ENCODE assay signal across 20 mouse cellular contexts in genomic region chr13:92706342-92707061, GRCm38 (mm10).
DNase-seq lines count a peak whose midpoint lies in the region; ATAC-seq and TF ChIP-seq lines count a peak whose summit lies in the region.
"Had no signal": no experiment of that assay in that cellular context is flagged by ENCODE, and none has a peak within 500 bp of the region (broad histone marks: within the 10 kb centered on the region; RNA-seq: fewer than 3 reads in every experiment).

No protein-coding gene starts in this region.

- TF ChIP-seq POLR2A in liver, adult 2 months (IDR thresholded peaks at IDR 0.05; ENCODE audit: extremely low read depth, insufficient read depth, low read length) = no peak

- H3K9ac ChIP-seq in liver, adult 2 months (ENCODE audit: low read depth, low read length) = no peak overlapping the region
- H3K9ac ChIP-seq in neural tube, embryonic 15.5 days (replicated peaks) = no peak overlapping the region
- H3K9ac ChIP-seq in liver, embryonic 13.5 days = no peak overlapping the region
- H3K9ac ChIP-seq: forebrain, embryonic 15.5 days; heart, embryonic 15.5 days; hindbrain, embryonic 13.5 days had no signal

- H3K4me1 ChIP-seq in liver, adult 2 months (ENCODE audit: control insufficient read depth, insufficient read depth, low read length) = peaks cover 7% of the 10 kb centered on the region
- H3K4me1 ChIP-seq in neural tube, embryonic 15.5 days = peaks cover 14% of the 10 kb centered on the region; the same call in 1 of the 2 replicates
- H3K4me1 ChIP-seq in liver, embryonic 13.5 days (replicated peaks) = peaks cover 6% of the 10 kb centered on the region; the same call in 1 of the 2 replicates
- H3K4me1 ChIP-seq: forebrain, embryonic 15.5 days had no signal

- 18% methylated on average over 9 of the region's 9 CpGs for WGBS in liver, adult 2 months
- WGBS in neural tube, embryonic 15.5 days = 92% methylated on average over 9 of the region's 9 CpGs
- 85% methylated on average over 9 of the region's 9 CpGs for WGBS in liver, embryonic 13.5 days (ENCODE audit: insufficient replicate concordance)

- 0 out of 2 replicates have a peak, but pooled peaks cover 1% of the 10 kb centered on the region for H3K36me3 ChIP-seq in liver, adult 2 months (ENCODE audit: control insufficient read depth, insufficient read depth, low read length)
- peaks cover 36% of the 10 kb centered on the region for H3K36me3 ChIP-seq in neural tube, embryonic 15.5 days
- peaks cover 88% of the 10 kb centered on the region for H3K36me3 ChIP-seq in liver, embryonic 13.5 days

- H3K4me3 ChIP-seq in liver, adult 2 months (ENCODE audit: insufficient read depth, low read depth, low read length) = no peak overlapping the region
- H3K4me3 ChIP-seq in neural tube, embryonic 15.5 days (replicated peaks) = no peak overlapping the region
- H3K4me3 ChIP-seq in liver, embryonic 13.5 days (replicated peaks) = no peak overlapping the region
- H3K4me3 ChIP-seq: embryonic facial prominence, embryonic 10.5 days; forebrain, embryonic 15.5 days; heart, adult 2 months; heart, embryonic 15.5 days; hindbrain, embryonic 13.5 days; left cerebral cortex, adult 2 months had no signal

- no peak for ATAC-seq in neural tube, embryonic 15.5 days (ENCODE audit: low FRiP score)
- ATAC-seq in liver, embryonic 13.5 days (ENCODE audit: low read depth) = peak; percentile 62
- no peak for ATAC-seq in inflammation-experienced regulatory T-cells, adult 6 months
- ATAC-seq: CD4-positive, CD25-positive, alpha-beta regulatory T cell, adult 4 months; forebrain, embryonic 15.5 days had no signal

- no peak for TF ChIP-seq CTCF in liver, adult 2 months (IDR thresholded peaks at IDR 0.05; ENCODE audit: low read depth, low read length)

- peak overlapping the region; percentile 66 for H3K27ac ChIP-seq in liver, adult 2 months (replicated peaks; ENCODE audit: insufficient read depth, low read depth, low read length)
- H3K27ac ChIP-seq in neural tube, embryonic 15.5 days (replicated peaks) = no peak overlapping the region
- peak overlapping the region; percentile 51; the same call in 1 of the 2 replicates for H3K27ac ChIP-seq in liver, embryonic 13.5 days
- H3K27ac ChIP-seq: embryonic facial prominence, embryonic 10.5 days; forebrain, embryonic 15.5 days; heart, adult 2 months; heart, embryonic 15.5 days; hindbrain, embryonic 13.5 days; left cerebral cortex, adult 2 months had no signal

- H3K27me3 ChIP-seq in liver, adult 2 months (ENCODE audit: control insufficient read depth, insufficient read depth, low read length) = no peaks in the 10 kb centered on the region
- H3K27me3 ChIP-seq in neural tube, embryonic 15.5 days (replicated peaks) = no peaks in the 10 kb centered on the region
- H3K27me3 ChIP-seq in liver, embryonic 13.5 days = no peaks in the 10 kb centered on the region
- H3K27me3 ChIP-seq: forebrain, embryonic 15.5 days; heart, embryonic 15.5 days had no signal

- H3K79me2 ChIP-seq in liver, adult 2 months (ENCODE audit: control insufficient read depth, insufficient read depth, low read length) = no peaks in the 10 kb centered on the region

- H3K9me3 ChIP-seq in neural tube, embryonic 15.5 days (replicated peaks) = no peaks in the 10 kb centered on the region
- H3K9me3 ChIP-seq in liver, embryonic 13.5 days (replicated peaks) = no peaks in the 10 kb centered on the region
- H3K9me3 ChIP-seq: embryonic facial prominence, embryonic 10.5 days; forebrain, embryonic 15.5 days; heart, embryonic 15.5 days; hindbrain, embryonic 13.5 days had no signal

- no peak overlapping the region for H3K4me2 ChIP-seq in neural tube, embryonic 15.5 days
- H3K4me2 ChIP-seq in liver, embryonic 13.5 days = no peak overlapping the region
- H3K4me2 ChIP-seq: forebrain, embryonic 15.5 days; heart, embryonic 15.5 days; hindbrain, embryonic 13.5 days; midbrain, embryonic 11.5 days had no signal

- peak; percentile 88 for DNase-seq in liver, adult 2 months (ENCODE audit: extremely low read depth, low read depth, low spot score)
- DNase-seq in liver = no peak
- DNase-seq in neural tube, embryonic 10.5 days (ENCODE audit: extremely low spot score, low spot score) = peak; percentile 11
- DNase-seq in liver, embryonic 13.5 days = no peak
- peak; percentile 77 for DNase-seq in yolk sac, embryonic 10.5 days (ENCODE audit: low spot score)
- no peak for DNase-seq in thymus, postnatal 25 days
- DNase-seq: cerebellum, adult 11 months; cerebellum, adult 9-11 months; gastrocnemius, postnatal 14 days; heart, adult 2 months; heart, postnatal 36 days had no signal

Comparison
In these comparisons a context has a peak if more than half of its experiments do, and no peak if none do; other contexts are left out.
1. DNase-seq: peak in liver, adult 2 months (single experiment), neural tube, embryonic 10.5 days (single experiment) and yolk sac, embryonic 10.5 days (single experiment); none in liver (single experiment), liver, embryonic 13.5 days (single experiment) and thymus, postnatal 25 days (single experiment).